In the genomic region with DNA sequence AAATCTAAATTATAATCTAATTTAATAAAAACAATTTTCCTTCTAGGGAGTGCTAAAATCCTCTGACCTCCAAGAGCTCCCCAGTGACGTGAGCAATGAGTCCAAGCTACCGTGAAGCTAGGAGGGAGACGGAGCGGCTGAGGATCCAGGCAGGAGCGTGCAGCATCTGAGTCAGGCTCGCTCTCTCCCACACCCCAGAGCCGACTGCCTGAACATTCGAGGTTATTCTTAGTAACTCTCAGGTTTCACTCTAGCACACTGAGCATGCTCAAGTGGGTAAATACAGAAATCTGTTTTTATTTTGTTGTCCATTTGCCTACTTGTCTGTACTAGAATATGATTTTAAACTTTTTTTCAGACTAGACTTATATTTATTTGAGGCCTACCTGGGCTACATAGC, we compare ENCODE assay signal across 10 mouse cellular contexts. TPM values are rescaled to one million over a fixed set of nuclear protein-coding genes. Genes with fewer than 3 reads are reported as not detected.
A peak's percentile ranks its signal among the peaks of the same experiment; 100 is the strongest.
DNase-seq lines count a peak whose midpoint lies in the region; ATAC-seq and TF ChIP-seq lines count a peak whose summit lies in the region.
"Had no signal": no experiment of that assay in that cellular context is flagged by ENCODE, and none has a peak within 500 bp of the region (broad histone marks: within the 10 kb centered on the region; RNA-seq: fewer than 3 reads in every experiment).

No protein-coding gene starts in this region.

- intact Hi-C loops in left cerebral cortex, postnatal 25 days (cut with DNase I) = no loop called here

- no peak for TF ChIP-seq POLR2A in thymus, adult 2 months (IDR thresholded peaks at IDR 0.05; ENCODE audit: control insufficient read depth, extremely low read depth, insufficient read depth, low read length, poor library complexity)

- H3K9ac ChIP-seq in liver, embryonic 12.5 days = no peak overlapping the region

- no peak overlapping the region for H3K27ac ChIP-seq in thymus, adult 2 months (ENCODE audit: control insufficient read depth, insufficient read depth, low read length)
- H3K27ac ChIP-seq in liver, embryonic 12.5 days = no peak overlapping the region
- H3K27ac ChIP-seq: macrophage had no signal

- peaks cover 5% of the 10 kb centered on the region for H3K4me1 ChIP-seq in thymus, adult 2 months (replicated peaks; ENCODE audit: control insufficient read depth, insufficient read depth, low read length)
- H3K4me1 ChIP-seq in liver, embryonic 12.5 days = peaks cover 7% of the 10 kb centered on the region

- 90% methylated on average over 8 of the region's 8 CpGs for WGBS in thymus, adult 2 months
- WGBS in liver, embryonic 12.5 days (ENCODE audit: insufficient replicate concordance) = 81% methylated on average over 8 of the region's 8 CpGs

- no peaks in the 10 kb centered on the region for H3K27me3 ChIP-seq in thymus, adult 2 months (ENCODE audit: control insufficient read depth, insufficient read depth, low read length)
- H3K27me3 ChIP-seq in liver, embryonic 12.5 days (replicated peaks) = no peaks in the 10 kb centered on the region

- peak; percentile 19 for DNase-seq in embryo, embryonic 11 days
- no peak for DNase-seq in embryo, embryonic 10 days (ENCODE audit: low spot score)
- DNase-seq in urinary bladder, postnatal 36 days (ENCODE audit: low spot score in 2 of 2) = peak; percentile 36 to 41
- no peak for DNase-seq in urinary bladder, postnatal 25 days (ENCODE audit: low spot score)
- DNase-seq in left cerebral cortex, postnatal 25 days (ENCODE audit: low spot score in 2 of 2) = peak; percentile 58 to 86
- DNase-seq in thymus, adult 2 months = no peak
- no peak for DNase-seq in spleen, postnatal 14 days (ENCODE audit: low spot score in 2 of 2)

- ATAC-seq in liver, embryonic 12.5 days = no peak

- H3K4me3 ChIP-seq in thymus, adult 2 months (ENCODE audit: control insufficient read depth, insufficient read depth, low read length) = no peak overlapping the region
- H3K4me3 ChIP-seq in liver, embryonic 12.5 days = no peak overlapping the region

- peaks cover 34% of the 10 kb centered on the region for H3K36me3 ChIP-seq in thymus, adult 2 months (ENCODE audit: control insufficient read depth, insufficient read depth, low read length)
- H3K36me3 ChIP-seq in liver, embryonic 12.5 days = peaks cover 45% of the 10 kb centered on the region

- no peak for TF ChIP-seq CTCF in thymus, adult 2 months (IDR thresholded peaks at IDR 0.05; ENCODE audit: borderline replicate concordance, control insufficient read depth, extremely low read depth, insufficient read depth, low read length, poor library complexity)

- H3K9me3 ChIP-seq in liver, embryonic 12.5 days (replicated peaks) = no peaks in the 10 kb centered on the region

- H3K4me2 ChIP-seq in liver, embryonic 12.5 days = no peak overlapping the region

RNA-seq across cellular contexts. Expression of a gene that starts 28.2 kb away (rescaled TPM):
- total RNA-seq in left cerebral cortex, postnatal 25 days (2021) = 100 to 1,000 TPM; 212 to 218 TPM
- polyA plus RNA-seq in thymus, adult 2 months (2012; rRNA removed) = 1,368 and 1,549 TPM in 2 replicates
- polyA plus RNA-seq in liver, embryonic 12.5 days (2016; fragmentation: Nextera tagmentation; extraction: Ambion mirVana) = 187 and 205 TPM in 2 replicates

RNA-seq across cellular contexts. Expression of a gene that starts 30.2 kb away (rescaled TPM):
- 10 to 100 TPM; 12.2 to 13.6 TPM for total RNA-seq in left cerebral cortex, postnatal 25 days (2021)
- polyA plus RNA-seq in thymus, adult 2 months (2012; rRNA removed) = 127 and 145 TPM in 2 replicates
- polyA plus RNA-seq in liver, embryonic 12.5 days (2016; fragmentation: Nextera tagmentation; extraction: Ambion mirVana) = 37.5 and 38.0 TPM in 2 replicates

RNA-seq across cellular contexts. Expression of a gene that starts 46.1 kb away (rescaled TPM):
- total RNA-seq in left cerebral cortex, postnatal 25 days (2021) = not detected
- polyA plus RNA-seq in thymus, adult 2 months (2012; rRNA removed) = 0.17 and 0.36 TPM in 2 replicates
- polyA plus RNA-seq in liver, embryonic 12.5 days (2016; fragmentation: Nextera tagmentation; extraction: Ambion mirVana) = not detected in 2 replicates
- total RNA-seq: hematopoietic stem cell, adult 5-6 weeks had no signal
- polyA plus RNA-seq: macrophage had no signal

RNA-seq across cellular contexts. Expression of a gene that starts 54.4 kb away (rescaled TPM):
- total RNA-seq in left cerebral cortex, postnatal 25 days (2021) = 10 to 100 TPM; 29.5 to 34.7 TPM
- polyA plus RNA-seq in thymus, adult 2 months (2012; rRNA removed) = 91.3 and 120 TPM in 2 replicates
- 3.4 and 3.7 TPM in 2 replicates for polyA plus RNA-seq in liver, embryonic 12.5 days (2016; fragmentation: Nextera tagmentation; extraction: Ambion mirVana)

Comparison
In these comparisons a context has a peak if more than half of its experiments do, and no peak if none do; other contexts are left out.
1. DNase-seq: peak in embryo, embryonic 11 days (single experiment), urinary bladder, postnatal 36 days (2 of 2) and left cerebral cortex, postnatal 25 days (2 of 2); none in embryo, embryonic 10 days (single experiment), urinary bladder, postnatal 25 days (single experiment), thymus, adult 2 months (single experiment) and spleen, postnatal 14 days (0 of 2).